Mouse (Mus musculus): ENCODE measurements at regions not wholly inside any gene's neighbourhood (a gene's known extent, or its start where the extent isn't known, plus 50 kb on each side); places are given as distances from the start of the nearest gene placed in this dataset.

DNA sequence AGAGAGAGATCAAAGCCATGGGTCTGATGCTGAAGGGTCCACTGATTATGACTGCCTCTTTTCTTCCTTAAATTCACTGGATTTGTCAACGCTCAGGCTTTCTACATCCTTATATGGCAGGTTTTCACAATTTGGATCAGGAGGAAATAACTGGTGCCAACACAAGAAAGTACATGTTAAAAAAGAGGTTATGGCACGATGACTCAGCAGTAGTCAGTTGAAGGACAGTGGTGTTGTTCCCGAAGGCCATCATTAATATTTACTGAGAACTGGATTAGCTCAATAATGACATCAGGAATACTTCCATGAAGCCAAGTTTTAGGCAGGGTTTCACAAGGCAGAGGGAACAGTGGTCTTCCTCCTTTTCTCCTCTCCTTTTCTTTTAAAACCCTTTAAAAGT lies 179.6 kb downstream of the Car2 start:
- no peak for TF ChIP-seq CTCF (IDR thresholded peaks at IDR 0.05; ENCODE audit: extremely low read depth, insufficient read length, insufficient replicate concordance, low read depth, low read length)
- no peak for TF ChIP-seq POLR2A (IDR thresholded peaks at IDR 0.05; ENCODE audit: low read depth, low read length)

Measured in small intestine, adult 2 months (tissue).